Mouse (Mus musculus) thymus, adult 2 months (tissue): Measurements from ENCODE around the gene Cnnm3.

Experiments
- CTCF ChIP-seq: fragments of 200-500 bp; IDR thresholded peaks from 2 replicates; pipeline ENCODE4 v1.5.1; 2012; ENCODE audit warnings: mild to moderate bottlenecking, control low read depth, low read length, moderate library complexity, borderline replicate concordance; ENCODE audit not compliant: control insufficient read depth, poor library complexity, insufficient read depth; ENCODE audit errors: extremely low read depth
- POLR2A ChIP-seq: fragments of 200-500 bp; IDR thresholded peaks from 2 replicates; pipeline ENCODE4 v1.6.1; 2012; ENCODE audit warnings: mild to moderate bottlenecking, low read length, control low read depth, moderate library complexity; ENCODE audit not compliant: control insufficient read depth, poor library complexity, insufficient read depth; ENCODE audit errors: extremely low read depth

GRCm38 (mm10) chr1:36513718-36514117 lies 2.1 kb downstream of the Cnnm3 start:
- TF ChIP-seq CTCF (no peak), POLR2A (no peak)
